Mouse (Mus musculus) E14TG2a.4 (cell line): ENCODE data around the gene Adgrf1.

Experiments
- H3K27me3 ChIP-seq: 2 replicates; pipeline ENCODE4 v1.6.1; 2014; ENCODE audit warnings: low read length, control low read depth; ENCODE audit not compliant: insufficient read depth
- H3K36me3 ChIP-seq: 2 replicates; pipeline ENCODE4 v1.6.1; 2014; ENCODE audit warnings: low read length, control low read depth; ENCODE audit not compliant: insufficient read depth
- H3K4me1 ChIP-seq: replicated peaks from 2 replicates; pipeline ENCODE4 v1.6.1; 2014; ENCODE audit warnings: low read depth, low read length, control low read depth
- H3K4me3 ChIP-seq: replicated peaks from 2 replicates; pipeline ENCODE4 v1.5.1; 2014; ENCODE audit warnings: mild to moderate bottlenecking, low read length
- H3K9me3 ChIP-seq: 2 replicates; pipeline ENCODE4 v1.6.1; 2014; ENCODE audit warnings: low read length, control low read depth
- CTCF ChIP-seq: conservative IDR thresholded peaks from 2 replicates; pipeline ENCODE4 v1.5.1; 2014; ENCODE audit warnings: low read length
- NANOG ChIP-seq: IDR thresholded peaks from 2 replicates; pipeline ENCODE4 v1.6.1; 2014; ENCODE audit warnings: borderline replicate concordance, low read length, mixed read lengths
- POU5F1 ChIP-seq: IDR thresholded peaks from 2 replicates; pipeline ENCODE4 v1.6.1; 2014; ENCODE audit warnings: low read length, borderline replicate concordance

Adgrf1 gene

DNA sequence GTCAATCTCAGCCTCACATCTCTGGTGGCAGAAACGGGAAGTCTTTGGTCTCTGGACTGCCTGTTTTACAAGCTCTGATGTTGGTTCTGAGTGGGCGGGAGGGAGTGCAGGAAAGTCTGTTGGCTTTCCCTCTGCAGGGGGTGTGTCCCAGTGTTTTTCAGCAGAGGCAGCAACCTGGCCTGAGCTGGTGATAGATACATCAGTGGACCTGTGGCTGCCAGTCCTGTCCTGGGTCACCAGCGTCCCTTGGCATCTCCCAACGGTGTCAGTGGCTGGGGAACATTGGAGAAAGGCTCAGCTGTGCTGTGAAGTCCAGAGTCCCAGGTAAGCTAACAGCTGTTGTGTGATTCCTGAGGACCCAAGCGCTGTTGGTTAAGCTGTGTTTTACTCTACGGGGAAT lies at the start of gene Adgrf1:
Gene Adgrf1, plus strand, starts transcription at position 169 of the 400 bp plus-strand sequence.
- Histone ChIP-seq H3K27me3 (0 out of 2 replicates have a peak, but pooled peaks cover 2% of the 10 kb centered on the region), H3K9me3 (peaks cover 5% of the 10 kb centered on the region), H3K36me3 (no peaks in the 10 kb centered on the region), H3K4me3 (no peak within 1 kb of the TSS), H3K4me1 (no peaks in the 10 kb centered on the region; the same call in 1 of the 2 replicates)
- TF ChIP-seq NANOG (no peak), POU5F1 (no peak), CTCF (no peak)

GRCm38 (mm10) chr17:43226101-43226500 lies 44.0 kb upstream of the Adgrf1 start:
- peaks cover 4% of the 10 kb centered on the region; the same call in 1 of the 2 replicates for H3K4me1 ChIP-seq
- no peak overlapping the region for H3K4me3 ChIP-seq
- H3K9me3 ChIP-seq, result no peaks in the 10 kb centered on the region; the same call in 1 of the 2 replicates
- no peak for TF ChIP-seq POU5F1
- H3K27me3 ChIP-seq, result peaks cover 3% of the 10 kb centered on the region; the same call in 1 of the 2 replicates
- H3K36me3 ChIP-seq, result no peaks in the 10 kb centered on the region

DNA sequence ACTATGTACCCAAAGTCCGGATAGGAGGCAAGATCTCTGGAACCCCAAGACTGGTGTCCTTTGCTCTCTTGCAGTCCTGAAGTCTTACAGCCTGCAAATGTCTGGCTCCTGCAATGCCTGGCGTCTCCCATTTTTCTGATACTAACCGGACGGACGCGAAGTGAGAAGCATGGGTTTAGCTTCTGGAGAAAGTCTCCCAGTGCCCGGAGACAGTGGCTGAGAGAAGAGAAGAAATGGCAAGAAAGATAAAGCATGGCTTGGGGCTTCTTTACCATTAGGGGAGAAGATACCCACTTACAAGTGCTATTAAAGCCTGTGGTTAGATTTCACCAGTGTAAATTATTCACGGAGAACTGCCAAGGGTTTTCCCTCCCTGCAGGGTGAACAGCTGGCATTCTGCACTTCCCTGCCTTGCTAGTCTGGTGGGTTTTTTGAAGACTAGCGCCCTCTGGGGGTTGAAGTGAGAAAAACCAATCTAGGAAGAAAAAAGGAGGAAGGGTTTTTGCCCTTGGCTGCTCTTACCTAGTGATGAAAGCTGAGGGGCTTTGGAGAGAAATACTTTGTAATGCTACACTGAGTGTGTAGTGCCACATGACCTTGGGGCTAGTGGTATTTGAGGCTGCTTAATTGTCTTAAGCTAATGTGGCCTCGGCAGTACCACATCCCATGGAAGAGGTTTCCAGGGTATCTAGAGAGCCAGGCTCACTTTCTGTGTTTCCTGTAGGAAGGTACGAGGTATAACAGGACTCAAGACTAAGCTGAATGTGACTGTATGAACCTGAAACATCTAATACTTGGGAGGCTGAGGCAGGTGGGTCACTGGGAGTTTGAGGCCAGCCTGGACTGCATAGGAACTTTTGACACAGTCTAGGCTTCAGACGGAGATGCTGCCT lies 40.3 kb upstream of the Adgrf1 start:
- H3K4me3 ChIP-seq, result no peak overlapping the region
- TF ChIP-seq POU5F1 (no peak), CTCF (peak; percentile 59)

GRCm38 (mm10) chr17:43230821-43231220 lies 39.3 kb upstream of the Adgrf1 start:
- Histone ChIP-seq H3K36me3 (no peaks in the 10 kb centered on the region), H3K27me3 (peaks cover 3% of the 10 kb centered on the region; the same call in 1 of the 2 replicates), H3K4me1 (peaks cover 4% of the 10 kb centered on the region; the same call in 1 of the 2 replicates), H3K4me3 (no peak overlapping the region), H3K9me3 (no peaks in the 10 kb centered on the region)
- TF ChIP-seq NANOG (no peak), POU5F1 (no peak), CTCF (no peak)

More for the DNA sequence above, 40.3 kb upstream of the Adgrf1 start:
- Histone ChIP-seq H3K4me1 (peaks cover 4% of the 10 kb centered on the region; the same call in 1 of the 2 replicates), H3K27me3 (peaks cover 3% of the 10 kb centered on the region; the same call in 1 of the 2 replicates), H3K9me3 (no peaks in the 10 kb centered on the region), H3K36me3 (no peaks in the 10 kb centered on the region)

DNA sequence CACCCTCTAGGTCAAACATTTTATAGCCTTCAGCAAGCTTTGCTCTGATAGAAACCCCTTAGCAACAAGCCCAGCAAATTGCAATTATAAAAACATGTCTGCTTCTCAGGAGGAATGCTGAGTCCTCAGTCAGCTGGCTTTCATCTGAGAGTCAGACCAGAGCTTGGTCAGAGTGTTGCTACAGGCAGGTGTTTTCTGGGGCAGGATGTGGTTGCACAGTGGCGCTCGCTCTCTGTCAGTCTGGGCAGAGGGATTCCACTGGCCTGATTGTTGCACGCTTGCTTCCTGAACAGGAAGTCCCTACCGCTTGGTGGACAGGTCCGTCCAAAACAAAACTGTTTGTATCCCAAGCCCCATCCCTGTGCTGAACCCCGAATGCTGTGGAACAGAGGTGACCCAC lies 37.4 kb upstream of the Adgrf1 start:
- peaks cover 4% of the 10 kb centered on the region; the same call in 1 of the 2 replicates for H3K4me1 ChIP-seq
- no peaks in the 10 kb centered on the region for H3K36me3 ChIP-seq
- H3K9me3 ChIP-seq, result no peaks in the 10 kb centered on the region
- peaks cover 3% of the 10 kb centered on the region; the same call in 1 of the 2 replicates for H3K27me3 ChIP-seq
- no peak for TF ChIP-seq NANOG
- TF ChIP-seq CTCF, result no peak
- TF ChIP-seq POU5F1, result no peak
- no peak overlapping the region for H3K4me3 ChIP-seq

- peaks cover 12% of the 10 kb centered on the region for H3K4me1 ChIP-seq
- no peaks in the 10 kb centered on the region for H3K36me3 ChIP-seq
- H3K4me3 ChIP-seq, result no peak overlapping the region
- H3K27me3 ChIP-seq, result no peaks in the 10 kb centered on the region
- no peaks in the 10 kb centered on the region for H3K9me3 ChIP-seq
- TF ChIP-seq CTCF (no peak), NANOG (no peak), POU5F1 (no peak)
Observed at GRCm38 (mm10) chr17:43236656-43237250, 33.4 kb upstream of the Adgrf1 start.

- H3K36me3 ChIP-seq, result no peaks in the 10 kb centered on the region
- H3K9me3 ChIP-seq, result no peaks in the 10 kb centered on the region
- peaks cover 12% of the 10 kb centered on the region for H3K4me1 ChIP-seq
- H3K4me3 ChIP-seq, result no peak overlapping the region
- TF ChIP-seq CTCF (no peak), POU5F1 (no peak), NANOG (no peak)
- no peaks in the 10 kb centered on the region for H3K27me3 ChIP-seq
Observed at GRCm38 (mm10) chr17:43239035-43239434, 31.1 kb upstream of the Adgrf1 start.

- TF ChIP-seq POU5F1 (no peak), CTCF (no peak), NANOG (no peak)
- no peaks in the 10 kb centered on the region for H3K9me3 ChIP-seq
- no peak overlapping the region for H3K4me3 ChIP-seq
- H3K36me3 ChIP-seq, result no peaks in the 10 kb centered on the region
- H3K4me1 ChIP-seq, result peaks cover 12% of the 10 kb centered on the region
- no peaks in the 10 kb centered on the region for H3K27me3 ChIP-seq
Observed at GRCm38 (mm10) chr17:43241134-43241533, 29.0 kb upstream of the Adgrf1 start.
